Comparison of ENCODE assay signal across 16 mouse cellular contexts in the genomic region with DNA sequence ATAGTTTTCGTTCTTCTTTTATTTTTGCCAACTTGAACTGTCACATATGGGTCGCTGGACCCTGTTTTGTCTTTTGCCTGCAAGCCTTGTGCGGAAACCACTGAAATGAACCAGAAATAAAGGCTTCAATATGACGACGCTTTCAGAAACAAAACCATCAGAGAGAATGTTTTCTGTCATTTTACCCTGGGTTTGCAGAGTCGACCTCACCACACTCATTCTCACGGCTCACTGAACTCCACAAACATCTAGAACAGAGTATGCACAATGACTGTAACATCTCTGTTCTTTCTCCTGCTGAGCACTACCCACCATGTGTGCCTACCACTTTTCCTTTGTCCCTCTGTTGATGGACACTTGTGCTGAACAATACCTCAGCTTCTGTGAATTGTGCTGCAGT.
"Had no signal": no experiment of that assay in that cellular context is flagged by ENCODE, and none has a peak within 500 bp of the region (broad histone marks: within the 10 kb centered on the region; RNA-seq: fewer than 3 reads in every experiment).

No protein-coding gene starts in this region.

- H3K4me3 ChIP-seq: neural tube, embryonic 12.5 days; neural tube, embryonic 13.5 days; neural tube, embryonic 15.5 days; stomach, embryonic 15.5 days had no signal

- H3K27ac ChIP-seq: neural tube, embryonic 12.5 days; neural tube, embryonic 13.5 days; neural tube, embryonic 15.5 days; stomach, embryonic 15.5 days; stomach, postnatal 0 days had no signal

- H3K27me3 ChIP-seq: neural tube, embryonic 12.5 days; neural tube, embryonic 13.5 days; neural tube, embryonic 15.5 days; stomach, embryonic 15.5 days had no signal

- H3K9me3 ChIP-seq: neural tube, embryonic 12.5 days; neural tube, embryonic 13.5 days; neural tube, embryonic 15.5 days; stomach, embryonic 15.5 days had no signal

- DNase-seq: right cerebral cortex, adult 18-20 months; right cerebral cortex, postnatal 14 days; right cerebral cortex, postnatal 25 days; right cerebral cortex, postnatal 4 days; spleen, adult 18-20 months; thymus, adult 18-20 months; thymus, adult 2 months; thymus, postnatal 14 days; thymus, postnatal 25 days; thymus, postnatal 36 days; thymus, postnatal 4 days had no signal

- H3K36me3 ChIP-seq: neural tube, embryonic 12.5 days; neural tube, embryonic 13.5 days; neural tube, embryonic 15.5 days; stomach, embryonic 15.5 days had no signal

- H3K4me2 ChIP-seq: neural tube, embryonic 12.5 days; neural tube, embryonic 13.5 days; neural tube, embryonic 15.5 days; stomach, embryonic 15.5 days had no signal

- H3K4me1 ChIP-seq: neural tube, embryonic 12.5 days; neural tube, embryonic 13.5 days; neural tube, embryonic 15.5 days; stomach, embryonic 15.5 days had no signal

- H3K9ac ChIP-seq: neural tube, embryonic 12.5 days; neural tube, embryonic 13.5 days; neural tube, embryonic 15.5 days; stomach, embryonic 15.5 days had no signal
